Mouse (Mus musculus): ENCODE measurements at regions not wholly inside any gene's neighbourhood (a gene's known extent, or its start where the extent isn't known, plus 50 kb on each side); places are given as distances from the start of the nearest gene placed in this dataset.

GRCm38 (mm10) chr4:48791096-48791495 lies 127.8 kb downstream of the Cavin4 start:
- H3K9ac ChIP-seq (ENCODE audit: insufficient read depth, low read depth): no peak overlapping the region
- dilution Hi-C loops (cut with MboI; ENCODE audit: extremely low pct_ligation_motif_present, extremely low pct_unique_long_range_greater_than_20kb, low sequenced_read_pairs): no loop called here
- no peaks in the 10 kb centered on the region for H3K9me3 ChIP-seq (replicated peaks; ENCODE audit: low read length)
- H3K36me3 ChIP-seq (replicated peaks in 1 of 2; ENCODE audit: control insufficient read depth in 1 of 2, insufficient read depth in 1 of 2, low read length in 1 of 2): no peaks in the 10 kb centered on the region
- TF ChIP-seq JUND (conservative IDR thresholded peaks at IDR 0.05; ENCODE audit: low read depth, low read length): no peak
- no peak overlapping the region for H3K27ac ChIP-seq (ENCODE audit: insufficient read depth, low read depth)
- no peak for DNase-seq (ENCODE audit: extremely low read depth)
- no peak overlapping the region for H3K4me3 ChIP-seq (replicated peaks in 1 of 3; ENCODE audit: low read depth in 2 of 3, low read length in 2 of 3, poor library complexity in 1 of 3)
- H3K79me2 ChIP-seq (replicated peaks; ENCODE audit: control insufficient read depth, extremely low read depth, insufficient read depth, poor library complexity, severe bottlenecking): no peaks in the 10 kb centered on the region
- in situ Hi-C loops (cut with MboI; ENCODE audit: low pct_ligation_motif_present, low pct_unique_long_range_greater_than_20kb, low sequenced_read_pairs): no loop called here
- H3K4me1 ChIP-seq (ENCODE audit: control insufficient read depth in 1 of 2, insufficient read depth in 2 of 2): no peaks in the 10 kb centered on the region
- no peaks in the 10 kb centered on the region for H3K27me3 ChIP-seq (replicated peaks)
- H3K4me2 ChIP-seq (ENCODE audit: insufficient read depth, low read depth, poor library complexity, severe bottlenecking): no peak overlapping the region

GRCm38 (mm10) chr4:48803777-48804176 lies 140.5 kb downstream of the Cavin4 start:
- H3K27me3 ChIP-seq (replicated peaks): no peaks in the 10 kb centered on the region
- H3K4me3 ChIP-seq (replicated peaks in 1 of 3; ENCODE audit: low read depth in 2 of 3, low read length in 2 of 3, poor library complexity in 1 of 3): no peak overlapping the region
- in situ Hi-C loops (cut with MboI; ENCODE audit: low pct_ligation_motif_present, low pct_unique_long_range_greater_than_20kb, low sequenced_read_pairs) (no loop called here), dilution Hi-C loops (cut with MboI; ENCODE audit: extremely low pct_ligation_motif_present, extremely low pct_unique_long_range_greater_than_20kb, low sequenced_read_pairs) (no loop called here)
- H3K79me2 ChIP-seq (replicated peaks; ENCODE audit: control insufficient read depth, extremely low read depth, insufficient read depth, poor library complexity, severe bottlenecking): no peaks in the 10 kb centered on the region
- no peak overlapping the region for H3K4me2 ChIP-seq (ENCODE audit: insufficient read depth, low read depth, poor library complexity, severe bottlenecking)
- H3K9me3 ChIP-seq (replicated peaks; ENCODE audit: low read length): no peaks in the 10 kb centered on the region
- no peak for DNase-seq (ENCODE audit: extremely low read depth)
- no peaks in the 10 kb centered on the region for H3K36me3 ChIP-seq (replicated peaks in 1 of 2; ENCODE audit: control insufficient read depth in 1 of 2, insufficient read depth in 1 of 2, low read length in 1 of 2)
- TF ChIP-seq ZNF384 (IDR thresholded peaks at IDR 0.05; ENCODE audit: low read depth, low read length): no peak
- no peak for TF ChIP-seq RAD21 (IDR thresholded peaks at IDR 0.05; ENCODE audit: low read depth, low read length)
- TF ChIP-seq PAX5 (IDR thresholded peaks at IDR 0.05; ENCODE audit: low read length): no peak
- no peak for TF ChIP-seq GABPA (IDR thresholded peaks at IDR 0.05; ENCODE audit: insufficient replicate concordance, low read depth, low read length)
- TF ChIP-seq MXI1 (IDR thresholded peaks at IDR 0.05; ENCODE audit: low read depth, low read length): no peak
- no peak for TF ChIP-seq POLR2A (IDR thresholded peaks at IDR 0.05; ENCODE audit: low read depth, low read length)
- TF ChIP-seq MAFK (IDR thresholded peaks at IDR 0.05; ENCODE audit: insufficient replicate concordance, low read length): no peak
- TF ChIP-seq ZMIZ1 (IDR thresholded peaks at IDR 0.05; ENCODE audit: low read depth, low read length): no peak
- no peak for TF ChIP-seq E2F4 (IDR thresholded peaks at IDR 0.05; ENCODE audit: insufficient replicate concordance, low read depth, low read length)
- no peaks in the 10 kb centered on the region for H3K4me1 ChIP-seq (ENCODE audit: control insufficient read depth in 1 of 2, insufficient read depth in 2 of 2)
- no peak overlapping the region for H3K27ac ChIP-seq (ENCODE audit: insufficient read depth, low read depth)
- H3K9ac ChIP-seq (ENCODE audit: insufficient read depth, low read depth): no peak overlapping the region

GRCm38 (mm10) chr4:48808571-48808970 lies 145.3 kb downstream of the Cavin4 start:
- dilution Hi-C loops (cut with MboI; ENCODE audit: extremely low pct_ligation_motif_present, extremely low pct_unique_long_range_greater_than_20kb, low sequenced_read_pairs): no loop called here
- H3K9me3 ChIP-seq (replicated peaks; ENCODE audit: low read length): no peaks in the 10 kb centered on the region
- no peaks in the 10 kb centered on the region for H3K36me3 ChIP-seq (replicated peaks in 1 of 2; ENCODE audit: control insufficient read depth in 1 of 2, insufficient read depth in 1 of 2, low read length in 1 of 2)
- no peak for DNase-seq (ENCODE audit: extremely low read depth)
- no peaks in the 10 kb centered on the region for H3K27me3 ChIP-seq (replicated peaks)
- H3K4me3 ChIP-seq (replicated peaks in 1 of 3; ENCODE audit: low read depth in 2 of 3, low read length in 2 of 3, poor library complexity in 1 of 3): no peak overlapping the region
- H3K79me2 ChIP-seq (replicated peaks; ENCODE audit: control insufficient read depth, extremely low read depth, insufficient read depth, poor library complexity, severe bottlenecking): no peaks in the 10 kb centered on the region
- in situ Hi-C loops (cut with MboI; ENCODE audit: low pct_ligation_motif_present, low pct_unique_long_range_greater_than_20kb, low sequenced_read_pairs): no loop called here
- TF ChIP-seq RCOR1 (conservative IDR thresholded peaks at IDR 0.05; ENCODE audit: low read depth, low read length) (no peak), USF2 (conservative IDR thresholded peaks at IDR 0.05; ENCODE audit: low read depth, low read length) (no peak), MEF2A (IDR thresholded peaks at IDR 0.05; ENCODE audit: borderline replicate concordance, low read depth, low read length) (no peak), ZNF384 (IDR thresholded peaks at IDR 0.05; ENCODE audit: low read depth, low read length) (no peak), ELF1 (IDR thresholded peaks at IDR 0.05; ENCODE audit: low read depth, low read length) (no peak), BHLHE40 (IDR thresholded peaks at IDR 0.05; ENCODE audit: low read depth, low read length) (no peak), PAX5 (IDR thresholded peaks at IDR 0.05; ENCODE audit: low read length) (no peak), NELFE (IDR thresholded peaks at IDR 0.05; ENCODE audit: low read depth, low read length) (no peak), IRF4 (IDR thresholded peaks at IDR 0.05; ENCODE audit: low read depth, low read length) (no peak), ETS1 (conservative IDR thresholded peaks at IDR 0.05; ENCODE audit: low read depth, low read length) (no peak), CHD2 (IDR thresholded peaks at IDR 0.05; ENCODE audit: low read length) (no peak), POLR2A (IDR thresholded peaks at IDR 0.05; ENCODE audit: low read depth, low read length) (no peak), GABPA (IDR thresholded peaks at IDR 0.05; ENCODE audit: insufficient replicate concordance, low read depth, low read length) (no peak), CTCF (conservative IDR thresholded peaks at IDR 0.05 in 1 of 2, IDR thresholded peaks at IDR 0.05 in 1 of 2; ENCODE audit: low read depth in 2 of 2, low read length in 2 of 2) (no peak)
- H3K4me1 ChIP-seq (ENCODE audit: control insufficient read depth in 1 of 2, insufficient read depth in 2 of 2): no peaks in the 10 kb centered on the region
- no peak overlapping the region for H3K4me2 ChIP-seq (ENCODE audit: insufficient read depth, low read depth, poor library complexity, severe bottlenecking)
- no peak overlapping the region for H3K9ac ChIP-seq (ENCODE audit: insufficient read depth, low read depth)
- no peak overlapping the region for H3K27ac ChIP-seq (ENCODE audit: insufficient read depth, low read depth)
